ENCODE assay signal across 18 mouse cellular contexts in the genomic region with DNA sequence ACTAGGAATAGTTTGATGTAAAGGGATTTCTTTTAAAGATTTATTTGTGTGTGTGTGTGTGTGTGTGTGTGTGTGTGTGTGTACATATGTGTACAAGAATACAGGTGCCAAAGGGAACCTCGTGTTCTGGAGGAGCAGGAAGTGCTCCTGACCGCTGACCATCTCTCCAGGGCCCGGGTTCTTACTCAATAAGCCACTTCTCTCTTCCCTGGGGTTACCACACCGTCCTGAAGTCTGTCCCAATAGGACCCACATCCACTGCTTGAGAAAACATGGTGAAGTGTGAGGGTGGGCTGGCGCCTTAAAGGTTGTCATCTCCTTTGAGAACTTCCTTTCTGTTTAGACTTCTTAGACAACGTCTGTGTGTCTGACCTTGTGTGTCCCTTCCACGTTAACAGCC.
"Had no signal": no experiment of that assay in that cellular context is flagged by ENCODE, and none has a peak within 500 bp of the region (broad histone marks: within the 10 kb centered on the region; RNA-seq: fewer than 3 reads in every experiment).

No protein-coding gene starts in this region.

- H3K4me2 ChIP-seq: intestine, embryonic 15.5 days; limb, embryonic 13.5 days; lung, embryonic 15.5 days; midbrain, embryonic 12.5 days; neural tube, embryonic 15.5 days; stomach, embryonic 15.5 days had no signal

- H3K9me3 ChIP-seq: intestine, embryonic 15.5 days; limb, embryonic 13.5 days; lung, embryonic 15.5 days; midbrain, embryonic 12.5 days; neural tube, embryonic 15.5 days; stomach, embryonic 15.5 days had no signal

- ATAC-seq: intestine, embryonic 15.5 days; midbrain, embryonic 16.5 days had no signal

- H3K9ac ChIP-seq: intestine, embryonic 15.5 days; limb, embryonic 13.5 days; liver, embryonic 14.5 days; lung, embryonic 15.5 days; midbrain, embryonic 12.5 days; neural tube, embryonic 15.5 days; stomach, embryonic 15.5 days had no signal

- H3K27me3 ChIP-seq: intestine, embryonic 15.5 days; limb, embryonic 13.5 days; lung, embryonic 15.5 days; midbrain, embryonic 12.5 days; neural tube, embryonic 15.5 days; stomach, embryonic 15.5 days had no signal

- H3K4me3 ChIP-seq: intestine, embryonic 15.5 days; layer of hippocampus, adult 2 months; limb, embryonic 13.5 days; lung, embryonic 15.5 days; midbrain, embryonic 12.5 days; myocyte; neural tube, embryonic 15.5 days; stomach, embryonic 15.5 days had no signal

- H3K4me1 ChIP-seq: intestine, embryonic 15.5 days; lung, embryonic 15.5 days; midbrain, embryonic 12.5 days; stomach, embryonic 15.5 days had no signal

- H3K27ac ChIP-seq: intestine, embryonic 15.5 days; layer of hippocampus, adult 2 months; limb, embryonic 13.5 days; liver, embryonic 14.5 days; lung, embryonic 15.5 days; midbrain, embryonic 12.5 days; neural tube, embryonic 15.5 days; stomach, embryonic 15.5 days had no signal

- DNase-seq: kidney, adult 18-20 months; kidney, postnatal 10 days; kidney, postnatal 4 days; left cerebral cortex, postnatal 4 days; right cerebral cortex, postnatal 4 days; spleen, adult 18-20 months; thymus, adult 2 months; thymus, postnatal 25 days had no signal

- H3K36me3 ChIP-seq: lung, embryonic 15.5 days; midbrain, embryonic 12.5 days; stomach, embryonic 15.5 days had no signal
